Mouse (Mus musculus) liver, adult 2 months (tissue): ENCODE measurements around the gene Sez6l.

Experiments
- CTCF ChIP-seq: fragments of 200-500 bp; IDR thresholded peaks from 2 replicates; pipeline ENCODE4 v1.5.1; 2011; ENCODE audit warnings: low read depth, low read length, control low read depth
- POLR2A ChIP-seq: fragments of 200-500 bp; IDR thresholded peaks from 2 replicates; pipeline ENCODE4 v1.6.1; 2011; ENCODE audit warnings: low read length, control low read depth; ENCODE audit not compliant: insufficient read depth; ENCODE audit errors: extremely low read depth

DNA sequence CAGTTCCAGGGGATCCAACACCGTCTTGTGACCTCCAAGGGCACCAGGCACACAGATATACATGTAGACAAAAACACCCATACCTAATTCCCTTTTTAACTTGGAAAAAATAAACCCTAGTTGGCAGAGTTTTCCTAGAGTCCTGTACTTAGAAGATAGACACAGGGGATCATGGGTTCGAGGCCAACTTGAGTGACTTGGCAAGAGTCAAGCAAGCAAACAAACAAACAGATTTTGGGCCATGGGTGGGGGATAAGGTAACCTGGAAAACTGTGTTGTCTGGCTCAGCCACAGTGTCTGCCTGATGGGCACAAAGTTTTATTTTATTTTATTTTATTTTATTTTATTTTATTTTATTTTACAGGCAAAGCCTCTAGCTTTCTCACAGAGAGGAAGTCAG lies 20.3 kb upstream of the Sez6l start:
- no peak for TF ChIP-seq CTCF
- TF ChIP-seq POLR2A, result no peak
